Mouse (Mus musculus): Measurements from ENCODE around the gene Oas1a.
A peak's percentile ranks its signal among the peaks of the same experiment; 100 is the strongest.
"Not testable (repeated sequence)": the region's sequence is repeated elsewhere in the genome, so short reads cannot be mapped to it uniquely, and the experiment has no call there.

The Oas1a gene

DNA sequence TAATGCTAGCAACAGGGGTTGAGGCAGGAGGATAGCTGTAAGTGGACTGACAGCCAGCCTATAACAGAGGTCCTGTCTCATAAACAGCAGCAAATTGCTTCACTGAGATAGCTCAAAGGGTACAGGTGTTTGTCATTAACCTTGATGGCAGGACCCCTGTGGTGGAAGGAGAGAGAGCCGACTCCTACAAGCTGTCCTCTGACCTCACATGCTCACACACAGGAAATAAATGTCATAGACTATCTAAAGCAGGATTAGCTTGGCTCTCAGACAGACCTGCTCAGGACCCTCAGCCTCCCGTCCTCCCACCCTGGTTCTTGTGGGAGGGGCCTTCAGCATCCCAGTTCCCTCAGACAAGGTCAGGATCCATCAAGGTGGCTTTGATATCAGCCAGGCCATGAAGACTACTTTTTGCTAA, 15.1 kb downstream of the Oas1a start:
- DNase-seq = no peak

DNA sequence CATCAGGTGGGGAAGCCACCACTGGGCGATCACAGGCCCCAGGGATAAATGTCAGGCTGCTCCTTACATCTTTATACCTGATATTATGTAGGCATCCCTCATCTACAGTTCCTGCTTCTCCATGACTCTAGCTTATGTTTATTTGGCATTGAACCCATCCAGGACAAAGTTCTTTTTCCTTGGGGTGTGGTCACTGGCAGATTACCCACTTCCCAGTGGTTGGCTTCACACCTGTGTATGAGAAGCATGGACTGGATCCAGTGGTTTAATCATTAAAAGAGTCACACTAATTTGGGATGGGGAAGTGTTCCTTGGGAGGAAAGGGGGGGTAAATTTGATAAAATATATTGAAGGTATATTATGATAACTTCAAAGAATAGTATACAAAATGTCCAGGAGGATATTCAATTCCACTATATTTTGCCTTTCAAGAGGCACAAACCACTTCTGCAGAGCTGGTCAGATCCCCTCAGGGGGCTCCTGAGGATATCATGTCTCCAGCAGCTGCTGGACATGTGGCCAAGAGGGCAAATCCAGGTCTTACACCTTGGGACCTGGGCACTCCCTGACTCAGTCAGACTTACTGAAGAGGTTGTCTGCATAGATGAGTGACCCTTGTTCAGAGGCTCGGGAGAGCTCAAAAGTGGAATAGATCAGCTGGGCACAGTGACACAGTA, 15.6 kb downstream of the Oas1a start:
- not testable (repeated sequence) for DNase-seq

DNA sequence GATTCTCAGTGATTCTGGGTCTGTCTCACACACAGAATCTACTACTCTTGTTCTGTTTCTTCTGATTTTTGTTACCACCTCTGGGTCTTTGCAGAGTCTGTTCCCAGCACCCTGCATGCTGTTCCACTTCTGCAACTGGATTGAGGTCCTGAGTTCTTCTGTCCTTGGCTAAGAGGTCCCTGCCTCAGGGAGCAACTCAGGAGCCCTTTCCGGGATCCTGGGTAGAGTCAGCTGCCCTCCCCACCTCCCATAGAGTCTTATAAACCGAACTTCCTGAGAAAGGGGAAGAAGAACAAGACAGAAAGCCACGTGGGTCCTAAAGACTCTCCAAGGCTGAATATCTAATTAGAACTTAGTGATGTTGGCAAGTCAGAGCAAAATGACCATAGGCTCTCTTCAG, 16.3 kb downstream of the Oas1a start:
- DNase-seq = no peak

DNA sequence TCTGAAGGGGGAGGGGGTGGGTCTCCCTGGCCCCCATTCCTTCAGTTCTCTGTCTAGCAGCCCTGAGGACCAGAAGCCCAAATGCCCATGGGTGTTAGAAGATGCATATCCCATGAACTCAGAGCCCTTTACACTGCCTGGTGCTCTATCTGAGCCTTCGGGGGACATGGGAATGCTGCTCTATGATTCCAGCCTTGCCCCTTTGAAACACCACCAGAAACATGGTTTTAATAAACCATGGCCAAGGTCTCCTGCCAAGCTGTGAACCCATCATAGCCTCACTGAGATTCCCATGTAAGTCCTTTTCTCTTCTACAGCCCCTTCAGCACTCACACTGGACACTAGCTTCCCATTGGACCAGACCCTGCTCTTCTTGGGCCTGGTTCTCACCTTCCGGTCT, 17.3 kb downstream of the Oas1a start:
- no peak for DNase-seq

DNA sequence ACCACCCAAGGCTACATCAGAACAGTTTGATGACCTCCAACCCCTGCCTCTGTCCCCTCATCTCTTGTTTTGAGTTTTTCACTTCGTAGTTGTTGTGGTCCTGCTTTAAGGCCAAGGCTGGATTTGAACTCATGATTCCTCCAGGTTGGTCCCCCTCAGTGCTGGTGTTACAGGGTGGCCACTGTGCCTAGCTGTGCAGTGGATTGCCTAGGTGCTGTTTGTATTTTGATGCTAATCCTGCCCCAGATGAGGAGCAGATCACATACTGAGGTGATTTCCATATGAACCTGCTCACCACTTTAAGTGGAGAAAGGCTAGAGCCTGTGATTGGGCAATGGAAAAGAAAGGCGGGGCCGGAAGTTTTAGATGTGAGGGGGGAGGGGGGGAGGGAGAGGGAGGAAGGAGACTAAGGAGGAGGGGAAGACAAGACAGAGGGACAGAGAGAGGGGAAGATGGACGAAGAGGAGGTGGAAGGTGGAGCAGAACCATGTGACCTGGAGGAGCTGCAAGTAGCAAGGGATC, 19.0 kb downstream of the Oas1a start:
- DNase-seq = not testable (repeated sequence)

DNA sequence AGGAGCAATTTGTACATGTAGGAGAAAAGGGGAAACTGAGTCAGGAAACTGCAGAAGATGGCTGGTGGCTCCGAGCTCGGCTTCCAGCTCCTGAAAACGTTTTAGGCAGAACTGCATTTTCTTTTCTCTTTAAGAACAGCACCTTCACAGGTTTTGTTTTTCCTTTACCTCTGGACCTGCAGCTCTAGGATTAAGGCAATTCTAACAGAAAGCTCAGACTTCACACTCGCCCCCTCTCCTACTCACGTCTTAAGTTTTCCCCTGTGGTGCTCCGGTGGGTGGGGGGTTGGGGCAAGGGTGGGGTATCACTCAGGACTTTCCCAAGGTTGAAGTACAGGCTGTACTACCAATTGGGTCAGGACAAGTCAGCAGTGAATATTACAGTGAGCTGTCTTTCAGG, 19.5 kb downstream of the Oas1a start:
- no peak for DNase-seq

DNA sequence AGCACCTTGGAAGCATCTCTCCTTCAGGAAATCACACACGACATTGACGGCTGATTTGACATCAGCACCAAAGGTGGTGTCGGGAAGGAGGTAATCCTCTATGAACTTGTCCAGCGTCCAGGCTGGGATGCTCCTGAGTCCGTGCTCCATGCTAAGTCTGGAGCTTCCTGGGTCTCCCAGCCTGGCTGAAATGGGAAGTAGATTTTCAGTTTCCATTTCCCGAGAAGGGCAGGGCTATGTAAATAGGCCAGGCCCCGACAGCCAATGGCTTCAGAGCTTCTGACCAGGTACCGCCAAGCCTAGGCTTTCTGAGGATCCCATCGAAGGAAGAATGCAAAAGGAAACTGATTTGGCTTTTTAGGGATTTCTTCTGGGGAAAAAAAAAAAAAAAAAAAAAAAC, 19.9 kb downstream of the Oas1a start, which contains the start of gene Oas1g:
TSS of gene Oas1g (minus strand) at position 201 of the 400 bp plus-strand sequence.
- DNase-seq = not testable (repeated sequence)

DNA sequence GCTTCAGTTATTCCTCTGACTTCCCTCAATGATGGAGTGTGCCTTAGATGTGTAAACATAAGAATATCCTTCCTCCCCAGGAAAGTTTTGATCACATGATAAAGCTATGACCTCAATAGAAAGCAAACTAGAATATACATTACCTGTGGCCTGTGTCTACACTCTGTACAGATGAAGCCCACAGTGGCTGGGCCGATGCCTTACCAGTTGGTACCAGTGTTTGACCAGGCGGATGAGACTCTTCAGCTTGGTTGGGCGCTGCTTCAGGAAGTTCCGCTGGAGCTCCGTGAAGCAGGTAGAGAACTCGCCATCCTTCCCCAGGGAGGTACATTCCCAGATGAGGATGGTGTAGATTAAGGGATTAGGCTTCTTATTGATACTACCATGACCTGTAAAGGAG, 25.6 kb downstream of the Oas1a start:
- DNase-seq = not testable (repeated sequence)

DNA sequence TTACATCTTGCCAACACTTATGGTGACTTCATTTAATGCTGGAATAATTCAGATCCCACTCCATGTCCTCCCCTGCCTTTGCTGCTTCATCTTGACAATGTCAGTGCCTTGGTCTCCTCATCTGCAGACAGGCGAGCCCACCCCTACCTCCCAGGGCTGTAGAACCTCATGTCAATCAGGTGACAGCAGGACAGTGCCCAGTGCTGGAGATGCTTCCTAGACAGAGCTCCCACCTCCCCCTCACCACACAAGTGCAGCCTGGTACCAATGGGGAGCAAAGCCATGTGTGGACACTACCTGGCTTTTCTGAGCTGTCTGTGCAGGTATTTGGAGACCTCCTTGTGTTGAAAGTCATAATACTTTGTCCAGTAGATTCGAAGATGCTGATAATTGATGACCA, 28.5 kb downstream of the Oas1a start:
- not testable (repeated sequence) for DNase-seq

DNA sequence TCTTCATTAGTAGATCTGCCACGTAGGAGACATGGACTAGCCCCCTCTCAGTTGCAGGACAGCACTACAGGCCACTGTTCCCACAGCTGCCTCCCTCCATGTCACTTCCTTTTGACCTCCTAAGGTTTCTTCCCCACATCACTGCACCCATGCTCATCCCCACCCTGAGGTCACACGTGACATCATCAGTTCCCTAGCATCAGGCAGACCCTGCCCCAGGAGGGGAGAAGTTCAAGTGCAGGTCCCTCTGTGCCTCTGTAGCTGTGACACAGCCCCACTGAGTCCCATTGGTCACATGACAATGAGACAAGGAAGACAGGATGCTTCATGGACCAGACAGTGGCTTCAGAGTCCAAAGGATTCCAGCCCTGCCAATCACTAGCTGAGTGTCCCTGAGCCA, 29.9 kb downstream of the Oas1a start:
- DNase-seq = not testable (repeated sequence)

DNA sequence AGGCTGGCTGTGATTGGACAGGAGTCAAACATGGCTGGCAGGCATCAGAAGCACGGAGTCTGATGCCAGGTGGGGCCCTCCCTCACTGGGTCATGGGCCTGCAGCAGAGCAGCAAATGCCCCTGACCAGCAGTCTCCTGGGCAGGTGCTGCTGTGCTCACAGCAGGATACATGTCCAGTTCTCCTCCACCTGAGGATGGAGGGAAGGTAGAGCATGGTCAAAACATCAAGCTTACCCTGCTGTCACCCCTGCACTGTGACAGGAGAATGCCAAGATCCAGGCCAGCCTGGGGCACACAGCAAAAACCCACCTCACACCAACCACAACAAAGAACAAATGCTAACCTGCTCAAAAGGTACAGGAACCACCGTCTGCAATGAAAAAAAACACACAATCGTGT, 30.5 kb downstream of the Oas1a start:
- not testable (repeated sequence) for DNase-seq

DNA sequence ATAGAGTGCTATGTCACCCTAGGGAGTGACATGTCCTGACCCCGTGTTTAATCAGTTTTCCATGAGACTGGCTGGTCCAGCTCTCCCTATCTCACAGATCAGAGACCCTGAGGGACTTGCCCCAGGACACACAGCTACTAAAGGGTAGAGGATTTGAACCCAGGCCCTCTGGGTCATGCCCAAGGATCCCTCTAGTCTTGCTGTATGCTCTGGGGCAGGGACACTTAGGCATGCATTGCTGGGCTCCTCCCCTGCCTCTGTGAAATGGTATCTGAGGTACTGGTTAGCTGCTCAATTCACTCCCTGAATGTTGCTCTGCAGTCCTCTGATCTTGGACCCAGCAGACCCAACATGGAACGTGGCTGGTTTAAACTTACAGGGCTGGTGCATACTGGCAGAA, 35.9 kb downstream of the Oas1a start:
- DNase-seq = no peak

DNA sequence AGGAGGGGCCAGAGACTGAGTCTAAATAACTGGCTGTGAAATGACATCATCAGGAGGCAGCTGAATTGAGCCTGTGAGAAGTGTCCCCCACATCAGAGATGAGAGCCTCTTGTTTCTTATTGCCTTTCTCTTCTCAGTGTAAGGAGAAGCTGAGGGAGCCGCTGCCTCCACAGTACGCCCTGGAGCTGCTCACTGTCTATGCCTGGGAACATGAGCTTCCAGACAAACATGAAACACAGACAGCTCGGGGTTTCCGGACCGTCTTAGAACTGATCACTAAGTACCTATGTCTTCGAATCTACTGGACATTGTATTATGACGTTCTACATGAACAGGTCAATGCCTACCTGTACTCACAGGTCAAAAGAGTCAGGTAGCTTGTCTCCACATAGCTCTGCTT, 36.5 kb downstream of the Oas1a start:
- no peak for DNase-seq

DNA sequence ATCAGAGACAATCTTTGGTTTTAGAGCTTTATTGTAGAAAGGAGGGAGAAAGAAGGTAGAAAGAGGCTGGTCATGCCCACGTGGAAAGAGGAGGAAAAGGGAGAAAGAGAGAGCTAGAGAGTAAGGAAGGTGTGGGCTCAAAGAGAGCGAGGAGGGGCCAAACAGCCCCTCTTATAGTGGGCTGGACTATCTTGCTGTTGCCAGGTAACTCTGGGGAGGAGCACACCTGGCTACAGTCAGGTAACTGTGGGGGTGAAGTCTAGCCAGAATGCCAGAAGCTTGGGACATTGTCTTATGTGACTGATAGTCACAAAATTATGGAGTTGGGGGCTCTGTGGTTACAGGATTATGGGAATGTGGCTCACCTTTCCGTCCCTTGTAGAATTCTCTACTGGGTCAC, 37.2 kb downstream of the Oas1a start:
- DNase-seq = no peak

DNA sequence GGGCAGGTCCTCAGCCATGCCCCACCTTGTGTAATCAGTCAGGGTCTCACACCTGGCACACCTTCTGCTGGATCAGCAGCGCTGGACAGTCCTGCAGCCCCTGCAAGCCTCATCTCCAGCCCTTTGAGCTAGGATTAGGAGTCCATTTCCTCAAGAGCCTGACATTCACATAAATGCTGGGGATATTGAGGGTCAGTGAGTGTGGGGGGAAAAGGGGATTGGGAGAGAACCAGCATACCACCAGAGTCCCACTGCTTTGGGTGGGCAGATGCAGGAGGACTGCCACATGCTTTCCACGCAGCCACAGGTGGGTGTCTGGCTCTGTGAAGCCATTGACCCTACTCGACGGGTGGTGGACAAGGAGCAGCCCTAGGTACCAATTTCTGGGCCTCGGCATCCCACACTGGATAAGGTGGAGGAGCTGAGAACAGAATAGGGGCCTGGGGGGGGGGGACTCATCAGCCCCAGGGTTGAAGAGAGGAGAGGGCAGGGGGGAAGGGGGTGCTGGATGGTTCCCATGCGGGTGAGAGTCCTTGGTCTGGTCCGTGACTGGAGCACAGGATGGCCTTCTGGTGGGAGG, 37.8 kb downstream of the Oas1a start:
- DNase-seq = no peak

DNA sequence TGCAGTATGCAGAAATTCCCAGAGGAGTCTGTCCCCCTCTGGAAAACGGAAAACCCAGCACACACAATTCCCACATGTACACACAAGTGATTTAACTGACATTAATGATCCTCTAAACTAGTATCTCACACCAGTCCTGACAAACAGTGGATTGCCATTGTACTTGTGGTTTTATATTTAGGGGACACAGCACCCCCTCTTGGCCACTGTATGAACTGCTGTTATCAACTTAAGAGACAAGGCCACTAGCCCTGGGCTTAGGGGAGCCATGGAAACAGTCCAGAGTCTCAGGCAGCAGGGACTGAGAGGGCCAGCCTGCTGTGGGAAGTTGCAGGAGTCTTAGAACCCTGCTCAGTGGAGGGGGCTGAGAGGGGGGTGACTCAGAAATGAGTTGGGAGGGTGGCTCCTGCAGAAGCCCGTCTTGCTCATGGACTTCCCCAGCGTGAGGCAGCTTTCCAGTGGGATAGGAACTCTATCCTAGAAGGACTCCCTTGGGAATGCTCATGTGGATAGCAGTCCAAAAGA, 41.9 kb downstream of the Oas1a start:
- peak; percentile 46 to 57 for DNase-seq

DNA sequence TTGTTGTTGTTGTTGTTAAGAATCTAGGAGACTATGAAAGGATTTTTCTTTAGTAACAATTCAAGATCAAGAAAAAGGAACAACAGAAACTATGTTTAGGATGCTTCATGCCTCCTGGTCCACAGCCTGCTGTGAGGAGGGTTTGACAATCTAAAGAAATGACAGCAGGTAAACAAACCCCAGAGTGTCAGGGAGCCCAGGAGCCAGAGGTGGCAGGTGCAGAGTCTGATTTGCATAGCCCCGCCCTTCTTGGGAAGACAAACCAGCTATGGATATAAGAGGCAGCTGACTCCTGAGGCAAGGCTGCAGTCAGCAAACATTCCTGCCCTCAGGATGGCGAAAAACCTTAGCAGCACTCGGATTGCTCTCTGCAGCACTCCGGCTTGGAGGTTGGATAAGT, 46.2 kb downstream of the Oas1a start, which contains the start of gene Oas1h:
TSS of gene Oas1h (plus strand) at position 301 of the 400 bp plus-strand sequence.
- DNase-seq = no peak

DNA sequence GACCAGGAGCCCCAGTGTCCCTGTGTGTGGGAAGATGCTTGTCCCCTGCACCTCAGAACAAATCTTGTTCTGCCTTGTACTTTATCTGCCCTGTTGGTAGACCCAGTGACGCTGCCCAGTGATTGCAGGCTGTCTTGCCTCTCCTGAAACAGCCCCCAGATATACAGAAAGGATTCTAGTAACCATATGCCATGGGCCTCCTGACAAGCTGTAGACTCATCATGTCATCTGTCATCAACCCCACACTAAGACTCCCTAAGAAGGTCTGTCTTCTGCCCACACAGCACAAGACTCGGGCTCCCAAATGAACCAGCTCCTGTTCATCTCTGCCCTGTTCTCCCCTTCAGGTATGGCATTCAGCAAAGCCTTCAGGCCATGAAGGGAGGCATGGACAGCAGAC, 48.1 kb downstream of the Oas1a start:
- DNase-seq = no peak

DNA sequence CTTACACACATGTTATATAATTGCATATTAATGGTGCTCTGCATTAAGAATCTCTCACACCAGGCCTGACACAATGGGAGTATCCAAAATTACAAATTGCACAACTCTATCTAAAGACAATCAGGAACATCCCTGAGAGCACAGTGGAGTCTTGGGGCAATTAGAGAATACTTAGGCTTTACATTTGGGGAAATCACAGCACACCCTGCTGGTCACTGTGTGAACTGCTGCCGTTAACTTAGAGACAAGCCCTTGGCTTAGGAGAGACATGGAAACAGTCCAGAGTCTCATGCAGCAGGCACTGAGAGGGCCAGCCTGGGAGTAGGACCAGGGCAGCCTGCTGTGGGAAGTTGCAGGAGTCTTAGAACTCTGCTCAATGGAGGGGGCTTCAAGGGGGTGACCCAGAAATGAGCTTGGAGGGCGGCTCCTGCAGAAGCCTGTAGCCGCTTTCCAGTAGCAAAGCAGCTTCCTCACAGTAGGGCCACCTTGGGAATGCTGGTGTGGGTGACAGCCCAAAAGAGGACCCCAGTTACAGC, 57.7 kb downstream of the Oas1a start:
- peak; percentile 55 to 60 for DNase-seq

DNA sequence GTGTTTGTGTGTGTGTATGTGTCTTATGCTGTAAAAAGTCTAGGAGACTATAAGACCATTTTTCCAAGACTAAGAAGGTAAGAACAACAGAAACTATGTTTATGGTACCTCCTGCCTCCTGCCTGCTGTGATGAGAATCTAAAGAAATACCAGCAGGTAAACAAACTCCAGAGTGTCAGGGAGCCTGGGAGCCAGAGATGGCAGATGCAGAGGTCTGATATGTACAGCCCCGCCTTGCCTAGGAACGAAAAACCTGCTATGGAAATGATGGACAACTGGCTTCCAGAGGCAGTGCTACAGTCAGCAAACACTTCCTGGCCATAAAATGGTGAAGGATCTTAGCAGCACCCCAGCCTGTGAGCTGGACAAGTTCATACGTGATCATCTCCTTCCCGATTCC, 60.3 kb downstream of the Oas1a start, which contains the start of gene Oas1f:
TSS of gene Oas1f (plus strand) at position 301 of the 400 bp plus-strand sequence.
- no peak for DNase-seq

All from B cell, adult 2 months (primary cell).